Mouse (Mus musculus) monocyte, adult 59 days (primary cell): ENCODE measurements around the gene Hmgn1. TPM values are rescaled to one million over a fixed set of nuclear protein-coding genes. Genes with fewer than 3 reads are reported as not detected.

Experiments
- total RNA-seq, 2 experiments: library from RNA; stranded (reverse); gene quantifications; one replicate each; pipeline ENCODE4 v1.2.4; 2023

Gene Hmgn1
- 10 to 100 TPM; 13.3 to 26.4 TPM for total RNA-seq

GRCm38 (mm10) chr16:96127657-96128344, at the start of gene Hmgn1:
Gene Hmgn1, minus strand, starts transcription at chr16:96127729.

GRCm38 (mm10) chr16:96145110-96145800, 17.7 kb upstream of the Hmgn1 start, which contains the start of gene Wrb:
Gene Wrb, plus strand, starts transcription at chr16:96145407.

GRCm38 (mm10) chr16:96082301-96083178, 45.0 kb downstream of the Hmgn1 start, which contains the start of gene Brwd1:
Gene Brwd1, minus strand, starts transcription at chr16:96082526.

Other genes starting within 250 kb of the Hmgn1 start
- 10 to 100 TPM; 10.1 to 12.3 TPM for gene Psmg1, start 136.8 kb downstream of the Hmgn1 start, total RNA-seq
- 10 to 100 TPM; 59.9 to 69.8 TPM for gene Brwd1, start 45.2 kb downstream of the Hmgn1 start, total RNA-seq
- 1 to 10 TPM; 5.3 to 7.1 TPM for gene Wrb, start 17.7 kb upstream of the Hmgn1 start, total RNA-seq
- gene Lca5l, start 64.5 kb upstream of the Hmgn1 start, total RNA-seq = not detected
- gene Sh3bgr, start 72.7 kb upstream of the Hmgn1 start, total RNA-seq = not detected
- not detected for gene B3galt5, start 108.1 kb upstream of the Hmgn1 start, total RNA-seq